Mouse (Mus musculus): Measurements from ENCODE around the gene Uchl5.

GRCm38 (mm10) chr1:143838896-143839410 lies 61.9 kb downstream of the Uchl5 start:
- no peak for TF ChIP-seq CTCF (IDR thresholded peaks at IDR 0.05; ENCODE audit: low read depth, low read length)
- TF ChIP-seq EP300 (IDR thresholded peaks at IDR 0.05; ENCODE audit: insufficient read depth, low read depth, low read length): no peak
- TF ChIP-seq POLR2A (IDR thresholded peaks at IDR 0.05; ENCODE audit: insufficient read depth, low read length): no peak

Measured in ES-Bruce4 (cell line).